Mouse (Mus musculus) spleen, postnatal 0 days (tissue): ENCODE results near the gene Hip1r. TPM values are rescaled to one million over a fixed set of nuclear protein-coding genes. Genes with fewer than 3 reads are reported as not detected.

Experiments
- polyA plus RNA-seq: library from polyadenylated mRNA; unstranded; fragments of >200 nt; fragmentation: Nextera tagmentation; extraction: Ambion mirVana; gene quantifications from 2 replicates; pipeline ENCODE4 v1.2.1, GENCODE M21; 2015

The Hip1r gene
- 4.4 and 5.3 TPM in 2 replicates for polyA plus RNA-seq

DNA sequence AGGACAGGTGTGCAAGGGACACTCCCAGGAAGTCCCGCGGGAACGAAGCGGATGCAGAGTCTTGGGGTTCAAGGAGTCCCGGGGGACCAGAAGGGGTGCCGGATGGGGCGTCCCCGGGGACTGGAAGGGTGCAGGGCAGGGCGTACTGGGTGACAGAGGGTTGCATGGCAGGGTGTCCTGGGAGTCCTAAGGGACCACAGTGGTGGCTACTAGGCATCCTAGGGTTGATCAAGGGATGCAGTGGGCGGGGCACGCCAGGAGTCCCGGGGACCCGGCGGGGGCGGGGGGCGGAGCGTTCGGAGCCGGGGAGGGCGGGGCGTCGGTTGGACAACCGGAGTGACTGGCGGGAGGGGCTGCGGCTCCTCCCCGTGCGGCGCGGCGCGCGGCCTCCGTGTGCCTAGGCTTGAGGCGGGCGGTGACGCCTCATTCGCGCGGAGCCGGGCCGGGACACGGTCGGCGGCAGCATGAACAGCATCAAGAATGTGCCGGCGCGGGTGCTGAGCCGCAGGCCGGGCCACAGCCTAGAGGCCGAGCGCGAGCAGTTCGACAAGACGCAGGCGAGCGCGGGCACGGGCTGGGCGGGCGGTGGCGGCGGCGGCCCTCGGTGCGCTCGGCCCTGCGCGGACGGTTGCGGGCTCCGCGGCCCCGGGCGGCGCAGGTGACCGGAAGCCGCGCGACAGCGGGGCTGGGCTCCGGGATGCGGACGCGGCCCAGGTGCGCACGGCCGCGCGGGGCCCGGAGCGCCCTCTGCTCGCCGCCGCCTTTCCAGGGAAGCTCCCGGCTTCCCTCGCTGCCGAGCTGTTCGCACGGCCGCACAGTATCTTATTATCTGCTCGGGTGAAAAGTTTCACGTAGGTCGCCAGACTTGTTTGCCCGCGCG lies at the start of gene Hip1r:
Hip1r (plus strand) TSS at position 330 of the 880 bp plus-strand sequence.

DNA sequence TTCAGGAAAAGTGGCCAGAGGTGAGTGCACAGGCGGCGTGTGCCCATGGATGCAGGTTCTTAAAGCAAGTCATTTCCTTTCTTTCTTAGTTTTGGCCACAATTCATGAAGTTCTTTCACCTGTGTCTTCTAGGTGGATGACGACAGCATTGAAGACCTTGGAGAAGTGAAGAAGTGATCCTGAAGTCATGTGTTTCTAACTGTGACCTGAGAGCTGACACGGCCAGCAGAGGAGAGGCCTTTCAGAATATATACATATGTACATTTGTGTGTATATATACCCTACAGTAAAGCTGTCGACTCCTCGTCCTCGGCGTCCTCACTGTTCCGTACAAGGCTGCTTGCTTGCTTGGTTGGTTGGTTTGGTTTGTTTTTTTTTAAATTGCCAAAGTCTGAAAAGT lies 46.3 kb upstream of the Hip1r start, which contains the start of gene Gm43518:
Gm43518 (plus strand) TSS at position 301 of the 400 bp plus-strand sequence.

DNA sequence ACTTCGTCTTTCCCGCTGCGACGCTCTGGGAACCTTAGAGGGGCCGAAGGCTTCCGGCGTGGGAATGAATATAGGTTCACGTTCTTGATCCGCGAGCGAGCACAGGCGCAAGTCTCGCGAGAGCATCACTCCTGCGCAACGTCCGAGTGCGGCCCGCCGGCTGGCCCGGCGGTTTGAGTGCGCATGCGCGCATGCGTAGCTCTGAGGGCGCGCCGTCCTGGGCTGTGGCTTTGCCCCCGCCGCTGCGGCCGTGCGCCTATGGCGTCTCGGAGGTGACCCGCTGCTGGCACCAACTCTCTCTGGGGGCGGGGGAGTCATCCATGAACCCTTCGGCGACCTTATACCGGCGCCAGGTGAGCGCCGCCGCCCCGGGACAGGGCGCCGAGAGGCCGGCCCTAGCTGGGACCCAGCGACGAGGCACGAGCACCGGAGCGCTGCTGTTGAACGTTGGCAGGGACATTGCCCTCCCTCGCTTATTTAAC lies 42.9 kb upstream of the Hip1r start, which contains the start of gene Ccdc62:
Ccdc62 (plus strand) TSS at position 172 of the 482 bp plus-strand sequence.

DNA sequence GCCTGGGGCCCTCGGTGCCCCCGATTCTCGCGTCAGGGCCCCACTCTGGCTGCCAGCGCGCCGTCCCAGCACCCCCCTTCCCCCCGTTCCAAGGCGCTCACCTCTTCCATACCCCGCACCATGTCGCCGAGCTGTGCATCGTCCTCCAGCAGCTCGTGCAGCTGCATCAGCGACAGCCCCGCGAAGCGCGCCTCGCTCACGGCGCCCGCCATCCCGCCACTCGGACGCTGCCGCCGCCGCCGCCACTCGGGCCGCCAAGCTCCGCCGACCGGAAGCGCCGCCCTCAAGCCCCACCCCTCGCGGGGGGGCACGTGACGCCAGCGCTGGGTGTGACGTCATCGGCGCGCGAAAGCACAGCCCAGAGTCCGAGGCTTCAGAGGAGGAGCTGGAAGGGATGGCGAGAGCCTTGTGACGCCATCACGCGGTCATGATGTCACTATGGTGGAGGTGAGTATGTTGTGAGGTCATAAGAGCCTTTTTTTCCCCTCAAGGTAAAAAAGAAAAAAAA lies 58.6 kb downstream of the Hip1r start, which contains the start of gene Vps37b:
Vps37b (minus strand) TSS at position 270 of the 508 bp plus-strand sequence.

Other genes starting within 250 kb of the Hip1r start
- 69.5 and 70.0 TPM in 2 replicates for gene Rsrc2, start 224.2 kb upstream of the Hip1r start, polyA plus RNA-seq
- 28.1 and 31.0 TPM in 2 replicates for gene Kntc1, start 223.9 kb upstream of the Hip1r start, polyA plus RNA-seq
- 1.2 and 2.4 TPM in 2 replicates for gene Hcar2, start 108.1 kb upstream of the Hip1r start, polyA plus RNA-seq
- gene Hcar1, start 93.6 kb upstream of the Hip1r start, polyA plus RNA-seq, result 1.4 and 1.8 TPM in 2 replicates
- 77.7 and 93.2 TPM in 2 replicates for gene Denr, start 66.5 kb upstream of the Hip1r start, polyA plus RNA-seq
- 2.4 and 3.9 TPM in 2 replicates for gene Gm43518, start 46.2 kb upstream of the Hip1r start, polyA plus RNA-seq
- gene Ccdc62, start 42.9 kb upstream of the Hip1r start, polyA plus RNA-seq, result 3.3 and 4.4 TPM in 2 replicates
- gene Vps37b, start 58.6 kb downstream of the Hip1r start, polyA plus RNA-seq, result 14.6 and 17.0 TPM in 2 replicates
- gene Abcb9, start 122.2 kb downstream of the Hip1r start, polyA plus RNA-seq, result 10.5 and 11.2 TPM in 2 replicates
- gene Ogfod2, start 138.7 kb downstream of the Hip1r start, polyA plus RNA-seq, result 21.4 and 22.1 TPM in 2 replicates
- 93.1 and 93.9 TPM in 2 replicates for gene Arl6ip4, start 142.5 kb downstream of the Hip1r start, polyA plus RNA-seq